Comparison of ENCODE assay signal across 19 mouse cellular contexts in the genomic region with DNA sequence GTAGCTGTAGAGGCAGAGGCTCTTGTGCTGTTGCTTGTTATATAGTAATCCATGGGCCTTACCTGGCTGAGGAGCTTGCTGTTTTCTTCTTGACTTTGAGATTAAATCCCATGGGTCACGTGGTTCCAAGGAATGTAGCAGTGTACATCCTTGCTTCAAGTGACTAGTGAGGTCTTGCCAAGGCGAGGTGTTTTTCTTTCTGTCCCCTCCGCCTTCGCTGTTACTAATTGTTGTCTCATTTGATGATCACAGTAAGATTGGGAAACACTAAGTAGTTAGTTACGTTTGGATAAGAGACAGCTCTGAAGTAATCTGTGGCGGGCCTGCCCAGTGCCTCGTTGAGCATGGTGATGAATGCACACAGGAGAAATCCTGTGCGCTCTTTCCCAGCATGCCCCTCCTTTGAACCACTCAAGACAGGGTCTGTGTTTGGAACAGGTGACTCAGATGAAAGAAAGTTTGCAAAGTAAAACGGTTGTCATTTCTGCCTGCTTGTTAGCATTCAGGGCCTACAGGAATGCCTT. TPM values are rescaled to one million over a fixed set of nuclear protein-coding genes. Genes with fewer than 3 reads are reported as not detected.
DNase-seq lines count a peak whose midpoint lies in the region; ATAC-seq and TF ChIP-seq lines count a peak whose summit lies in the region.
"Had no signal": no experiment of that assay in that cellular context is flagged by ENCODE, and none has a peak within 500 bp of the region (broad histone marks: within the 10 kb centered on the region; RNA-seq: fewer than 3 reads in every experiment).

No protein-coding gene starts in this region.

- H3ac ChIP-seq in myocyte (ENCODE audit: control insufficient read depth, insufficient read length) = no peak overlapping the region

- peaks cover 40 to 81% of the 10 kb centered on the region in 2 experiments for H3K4me1 ChIP-seq in heart, embryonic 14.5 days (ENCODE audit: control insufficient read depth in 2 of 2, insufficient read depth in 2 of 2, low read length in 2 of 2)
- H3K4me1 ChIP-seq in lung, embryonic 16.5 days (replicated peaks; ENCODE audit: control insufficient read depth, insufficient read depth, low read length) = peaks cover 68% of the 10 kb centered on the region

- H3K9me3 ChIP-seq in heart, embryonic 14.5 days (ENCODE audit: control insufficient read depth, low read length) = no peaks in the 10 kb centered on the region
- H3K9me3 ChIP-seq in lung, embryonic 16.5 days (ENCODE audit: control insufficient read depth, low read length) = no peaks in the 10 kb centered on the region
- H3K9me3 ChIP-seq: limb, embryonic 10.5 days; liver, embryonic 13.5 days had no signal

- H3K79me2 ChIP-seq in myocyte (ENCODE audit: control insufficient read depth, insufficient read depth) = peaks cover 97% of the 10 kb centered on the region

- H3K4me3 ChIP-seq in heart, embryonic 14.5 days (ENCODE audit: control insufficient read depth in 1 of 2, insufficient read depth in 1 of 2, low read depth in 1 of 2, low read length in 2 of 2) = no peak overlapping the region
- H3K4me3 ChIP-seq in lung, embryonic 16.5 days (ENCODE audit: low read length) = no peak overlapping the region
- H3K4me3 ChIP-seq in myocyte = no peak overlapping the region
- H3K4me3 ChIP-seq: erythroblast, embryonic 14.5 days; limb, embryonic 10.5 days; liver, embryonic 13.5 days had no signal

- no peak for DNase-seq in heart, postnatal 10 days
- DNase-seq in lung, postnatal 36 days = no peak
- peak; percentile 75 for DNase-seq in Muller cell, postnatal 12 days (ENCODE audit: inconsistent ontology term)
- no peak for DNase-seq in T-cell, adult 2 months (ENCODE audit: low spot score)
- no peak for DNase-seq in layer of hippocampus, adult 11-12 months (ENCODE audit: low spot score)
- DNase-seq: adrenal gland, postnatal 10 days; cerebellum, adult 9-10 months; gastrocnemius, postnatal 36 days; kidney, postnatal 14 days; liver, embryonic 13.5 days; right cerebral cortex, adult 18-20 months had no signal

- H3K27ac ChIP-seq in heart, embryonic 14.5 days (replicated peaks in 1 of 2; ENCODE audit: control insufficient read depth in 1 of 2, insufficient read depth in 1 of 2, low read depth in 2 of 2, low read length in 2 of 2) = peak overlapping the region; percentile 30 to 35
- H3K27ac ChIP-seq in lung, embryonic 16.5 days (ENCODE audit: low read length) = peak overlapping the region; percentile 16; the same call in 1 of the 2 replicates
- H3K27ac ChIP-seq: limb, embryonic 10.5 days; liver, embryonic 13.5 days; macrophage had no signal

- no peak for ATAC-seq in heart, embryonic 14.5 days (ENCODE audit: insufficient number of reproducible peaks, insufficient read depth, low FRiP score, low read depth)
- ATAC-seq in lung, embryonic 16.5 days (ENCODE audit: low read depth) = no peak
- ATAC-seq: intestine, embryonic 16.5 days; midbrain, embryonic 16.5 days had no signal

- no peaks in the 10 kb centered on the region for H3K27me3 ChIP-seq in heart, embryonic 14.5 days (ENCODE audit: control insufficient read depth, insufficient read depth, low read length)
- H3K27me3 ChIP-seq in lung, embryonic 16.5 days (ENCODE audit: control insufficient read depth, insufficient read depth, low read depth, low read length) = no peaks in the 10 kb centered on the region
- H3K27me3 ChIP-seq in myocyte (ENCODE audit: control insufficient read depth, insufficient read depth, insufficient read length) = no peaks in the 10 kb centered on the region
- H3K27me3 ChIP-seq: liver, embryonic 13.5 days had no signal

- H3K9ac ChIP-seq in heart, embryonic 14.5 days (ENCODE audit: low read length) = peak overlapping the region; percentile 6; the same call in 1 of the 2 replicates
- no peak overlapping the region for H3K9ac ChIP-seq in lung, embryonic 16.5 days (ENCODE audit: low read length)
- H3K9ac ChIP-seq: liver, embryonic 13.5 days had no signal

- no peak overlapping the region for H3K4me2 ChIP-seq in heart, embryonic 14.5 days (ENCODE audit: low read length)
- no peak overlapping the region for H3K4me2 ChIP-seq in lung, embryonic 16.5 days (ENCODE audit: low read depth, low read length)
- no peak overlapping the region for H3K4me2 ChIP-seq in myocyte (ENCODE audit: low read depth)
- H3K4me2 ChIP-seq: liver, embryonic 13.5 days had no signal

- intact Hi-C loops in heart, postnatal 10 days (cut with DNase I) = no loop called here

- 49% methylated on average over 9 of the region's 9 CpGs for WGBS in heart, embryonic 14.5 days
- WGBS in lung, embryonic 16.5 days = 38% methylated on average over 9 of the region's 9 CpGs

- TF ChIP-seq POLR2A in myocyte (IDR thresholded peaks at IDR 0.05; ENCODE audit: insufficient read length, low read depth) = no peak

- peaks cover 5% of the 10 kb centered on the region; the same call in 1 of the 2 replicates for H3K36me3 ChIP-seq in heart, embryonic 14.5 days (ENCODE audit: control insufficient read depth, insufficient read depth, low read length)
- no peaks in the 10 kb centered on the region for H3K36me3 ChIP-seq in lung, embryonic 16.5 days (ENCODE audit: control insufficient read depth, insufficient read depth, low read length)
- peaks cover 5% of the 10 kb centered on the region for H3K36me3 ChIP-seq in myocyte (ENCODE audit: control insufficient read depth, insufficient read depth)
- H3K36me3 ChIP-seq: liver, embryonic 13.5 days had no signal

TF ChIP-seq in myocyte, 11 proteins besides CTCF, POLR2A, EP300 and RAD21:
- TF ChIP-seq USF1 (IDR thresholded peaks at IDR 0.05; ENCODE audit: low read depth) = peak; percentile 37
- no peak for TF ChIP-seq POLR2AphosphoS2 (IDR thresholded peaks at IDR 0.05; ENCODE audit: insufficient read length, low read depth)

RNA-seq across cellular contexts. Expression of a gene that starts 31.6 kb away (rescaled TPM):
- polyA plus RNA-seq in heart, embryonic 14.5 days (2014; fragmentation: Nextera tagmentation; extraction: Ambion mirVana) = 28.9 and 34.5 TPM in 2 replicates
- total RNA-seq in heart, postnatal 10 days (2021) = 100 to 1,000 TPM; 187 to 216 TPM
- polyA plus RNA-seq in lung, embryonic 16.5 days (2015; fragmentation: Nextera tagmentation; extraction: Ambion mirVana) = 20.9 and 21.6 TPM in 2 replicates
- 147 TPM for polyA plus RNA-seq in myocyte (2012; fragmentation: generic; extraction: Trizol)
